Mouse (Mus musculus): Measurements from ENCODE around the gene Fmo5. TPM values are rescaled to one million over a fixed set of nuclear protein-coding genes. Genes with fewer than 3 reads are reported as not detected.

Fmo5 gene
- polyA plus RNA-seq, 1 experiment, result 20.1 TPM

GRCm38 (mm10) chr3:97676126-97676525, 47.5 kb downstream of the Fmo5 start:
- Histone ChIP-seq H3K4me1 (ENCODE audit: control insufficient read depth, insufficient read depth, low read length) (no peaks in the 10 kb centered on the region), H3K4me3 (replicated peaks; ENCODE audit: control insufficient read depth, low read depth, low read length) (no peak overlapping the region), H3K27ac (ENCODE audit: control insufficient read depth, insufficient read depth, low read depth, low read length, poor library complexity) (no peak overlapping the region)
- TF ChIP-seq CTCF (IDR thresholded peaks at IDR 0.05; ENCODE audit: control insufficient read depth, insufficient read depth, low read length) (no peak), POLR2A (IDR thresholded peaks at IDR 0.05; ENCODE audit: borderline replicate concordance, control insufficient read depth, low read depth, low read length) (no peak)
- WGBS, result 83% methylated on average over 3 of the region's 3 CpGs

GRCm38 (mm10) chr3:97678416-97678815, 49.8 kb downstream of the Fmo5 start:
- Histone ChIP-seq H3K4me3 (replicated peaks; ENCODE audit: control insufficient read depth, low read depth, low read length) (no peak overlapping the region), H3K27ac (ENCODE audit: control insufficient read depth, insufficient read depth, low read depth, low read length, poor library complexity) (no peak overlapping the region), H3K4me1 (ENCODE audit: control insufficient read depth, insufficient read depth, low read length) (no peaks in the 10 kb centered on the region)
- no peak for TF ChIP-seq POLR2A (IDR thresholded peaks at IDR 0.05; ENCODE audit: borderline replicate concordance, control insufficient read depth, low read depth, low read length)
- TF ChIP-seq CTCF (IDR thresholded peaks at IDR 0.05; ENCODE audit: control insufficient read depth, insufficient read depth, low read length), result no peak
- 77% methylated on average over 3 of the region's 3 CpGs for WGBS

- TF ChIP-seq CTCF (IDR thresholded peaks at IDR 0.05; ENCODE audit: control insufficient read depth, insufficient read depth, low read length) (peak; percentile 91), POLR2A (IDR thresholded peaks at IDR 0.05; ENCODE audit: borderline replicate concordance, control insufficient read depth, low read depth, low read length) (peak; percentile 12; the same call in 1 of the 2 replicates)
- WGBS, result under 1% methylated on average over 28 of the region's 28 CpGs
- H3K27ac ChIP-seq (ENCODE audit: control insufficient read depth, insufficient read depth, low read depth, low read length, poor library complexity), result peak overlapping the region; percentile 64
These were observed 52.2 kb downstream of the Fmo5 start for GRCm38 (mm10) chr3:97680631-97681320.

GRCm38 (mm10) chr3:97681321-97682158, 52.9 kb downstream of the Fmo5 start:
- TF ChIP-seq CTCF (IDR thresholded peaks at IDR 0.05; ENCODE audit: control insufficient read depth, insufficient read depth, low read length) (peak; percentile 53; the same call in 1 of the 2 replicates), POLR2A (IDR thresholded peaks at IDR 0.05; ENCODE audit: borderline replicate concordance, control insufficient read depth, low read depth, low read length) (no peak)
- Histone ChIP-seq H3K27ac (ENCODE audit: control insufficient read depth, insufficient read depth, low read depth, low read length, poor library complexity) (peak overlapping the region; percentile 64), H3K4me1 (ENCODE audit: control insufficient read depth, insufficient read depth, low read length) (no peaks in the 10 kb centered on the region), H3K4me3 (replicated peaks; ENCODE audit: control insufficient read depth, low read depth, low read length) (peak overlapping the region; percentile 64)
- under 1% methylated on average over 33 of the region's 33 CpGs for WGBS

More at GRCm38 (mm10) chr3:97680631-97681320, 52.2 kb downstream of the Fmo5 start:
- Histone ChIP-seq H3K4me3 (replicated peaks; ENCODE audit: control insufficient read depth, low read depth, low read length) (peak overlapping the region; percentile 64), H3K4me1 (ENCODE audit: control insufficient read depth, insufficient read depth, low read length) (no peaks in the 10 kb centered on the region)

- WGBS, result 5% methylated on average over 11 of the region's 11 CpGs
- H3K4me1 ChIP-seq (ENCODE audit: control insufficient read depth, insufficient read depth, low read length), result no peaks in the 10 kb centered on the region
- no peak for TF ChIP-seq CTCF (IDR thresholded peaks at IDR 0.05; ENCODE audit: control insufficient read depth, insufficient read depth, low read length)
- TF ChIP-seq POLR2A (IDR thresholded peaks at IDR 0.05; ENCODE audit: borderline replicate concordance, control insufficient read depth, low read depth, low read length), result no peak
- H3K4me3 ChIP-seq (replicated peaks; ENCODE audit: control insufficient read depth, low read depth, low read length), result no peak overlapping the region
- H3K27ac ChIP-seq (ENCODE audit: control insufficient read depth, insufficient read depth, low read depth, low read length, poor library complexity), result no peak overlapping the region
These were observed 53.5 kb downstream of the Fmo5 start for GRCm38 (mm10) chr3:97682159-97682502.

- TF ChIP-seq POLR2A (IDR thresholded peaks at IDR 0.05; ENCODE audit: borderline replicate concordance, control insufficient read depth, low read depth, low read length), result no peak
- Histone ChIP-seq H3K27ac (ENCODE audit: control insufficient read depth, insufficient read depth, low read depth, low read length, poor library complexity) (no peak overlapping the region), H3K4me1 (ENCODE audit: control insufficient read depth, insufficient read depth, low read length) (no peaks in the 10 kb centered on the region), H3K4me3 (replicated peaks; ENCODE audit: control insufficient read depth, low read depth, low read length) (no peak overlapping the region)
- whole genome bisulfite sequencing, result 38% methylated on average over 5 of the region's 5 CpGs
These were observed 54.0 kb downstream of the Fmo5 start for GRCm38 (mm10) chr3:97682576-97682975.

- H3K4me1 ChIP-seq (ENCODE audit: control insufficient read depth, insufficient read depth, low read length), result no peaks in the 10 kb centered on the region
- TF ChIP-seq POLR2A (IDR thresholded peaks at IDR 0.05; ENCODE audit: borderline replicate concordance, control insufficient read depth, low read depth, low read length), result no peak
- TF ChIP-seq CTCF (IDR thresholded peaks at IDR 0.05; ENCODE audit: control insufficient read depth, insufficient read depth, low read length), result no peak
- no peak overlapping the region for H3K27ac ChIP-seq (ENCODE audit: control insufficient read depth, insufficient read depth, low read depth, low read length, poor library complexity)
- WGBS, result 73% methylated on average over 16 of the region's 16 CpGs
- H3K4me3 ChIP-seq (replicated peaks; ENCODE audit: control insufficient read depth, low read depth, low read length), result no peak overlapping the region
These were observed 55.1 kb downstream of the Fmo5 start for GRCm38 (mm10) chr3:97683560-97684195.

All from bone marrow, adult 2 months (tissue).